Mouse (Mus musculus): ENCODE measurements around the gene Cfap97d1. TPM values are rescaled to one million over a fixed set of nuclear protein-coding genes. Genes with fewer than 3 reads are reported as not detected.

The Cfap97d1 gene
- polyA plus RNA-seq, 1 experiment from 2014 or later = not detected

- H3K9ac ChIP-seq (replicated peaks; ENCODE audit: low read depth, low read length) = no peak overlapping the region
- H3K4me3 ChIP-seq (ENCODE audit: low read depth, low read length) = no peak overlapping the region
- 36% methylated on average over 13 of the region's 13 CpGs for WGBS
- H3K4me1 ChIP-seq (ENCODE audit: control insufficient read depth, insufficient read depth, low read length) = peaks cover 9% of the 10 kb centered on the region; the same call in 1 of the 2 replicates
- no peaks in the 10 kb centered on the region for H3K9me3 ChIP-seq (ENCODE audit: control insufficient read depth, low read length)
- H3K4me2 ChIP-seq (ENCODE audit: low read depth, low read length) = peak overlapping the region; percentile 7; the same call in 1 of the 2 replicates
- peak overlapping the region; percentile 72 for H3K27ac ChIP-seq (ENCODE audit: low read depth, low read length)
- H3K27me3 ChIP-seq (ENCODE audit: control insufficient read depth, insufficient read depth, low read length) = no peaks in the 10 kb centered on the region
- H3K36me3 ChIP-seq (ENCODE audit: control insufficient read depth, insufficient read depth, low read length) = peaks cover 30% of the 10 kb centered on the region
- ATAC-seq (ENCODE audit: low read depth) = peak; percentile 54; the same call in 1 of the 2 replicates
Observed at GRCm38 (mm10) chr11:102010140-102010539, 26.1 kb downstream of the Cfap97d1 start.

DNA sequence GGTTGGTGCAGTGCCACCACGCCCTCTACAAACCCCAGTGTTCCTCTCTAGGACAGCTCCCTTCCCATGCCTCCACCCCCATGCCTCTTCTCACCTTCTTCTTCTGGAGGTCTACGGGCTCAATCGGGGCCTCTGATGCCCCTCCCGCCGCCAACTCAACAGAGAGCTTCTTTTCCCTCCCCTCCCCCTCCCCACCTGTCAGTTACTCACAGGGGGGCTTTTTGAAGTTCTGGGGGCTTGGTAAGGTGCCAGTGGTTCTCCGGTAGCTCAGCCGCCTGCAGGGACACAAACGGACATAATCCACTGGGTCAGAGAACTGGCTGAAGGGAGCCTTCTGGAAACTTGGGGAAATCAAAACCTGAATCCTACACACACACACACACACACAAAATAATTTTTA is 27.4 kb downstream of the Cfap97d1 start:
- no peak overlapping the region for H3K4me2 ChIP-seq (ENCODE audit: low read depth, low read length)
- ATAC-seq (ENCODE audit: low read depth) = no peak
- H3K27ac ChIP-seq (ENCODE audit: low read depth, low read length) = no peak overlapping the region
- no peaks in the 10 kb centered on the region for H3K9me3 ChIP-seq (ENCODE audit: control insufficient read depth, low read length)
- 79% methylated on average over 8 of the region's 8 CpGs for WGBS
- no peak overlapping the region for H3K4me3 ChIP-seq (ENCODE audit: low read depth, low read length)
- H3K4me1 ChIP-seq (ENCODE audit: control insufficient read depth, insufficient read depth, low read length) = peaks cover 9% of the 10 kb centered on the region; the same call in 1 of the 2 replicates
- H3K27me3 ChIP-seq (ENCODE audit: control insufficient read depth, insufficient read depth, low read length) = no peaks in the 10 kb centered on the region
- no peak overlapping the region for H3K9ac ChIP-seq (replicated peaks; ENCODE audit: low read depth, low read length)
- H3K36me3 ChIP-seq (ENCODE audit: control insufficient read depth, insufficient read depth, low read length) = peaks cover 30% of the 10 kb centered on the region

GRCm38 (mm10) chr11:102013201-102013600 is 29.1 kb downstream of the Cfap97d1 start:
- Histone ChIP-seq H3K27ac (ENCODE audit: low read depth, low read length) (no peak overlapping the region), H3K27me3 (ENCODE audit: control insufficient read depth, insufficient read depth, low read length) (no peaks in the 10 kb centered on the region), H3K36me3 (ENCODE audit: control insufficient read depth, insufficient read depth, low read length) (peaks cover 26% of the 10 kb centered on the region), H3K4me2 (ENCODE audit: low read depth, low read length) (no peak overlapping the region), H3K9me3 (ENCODE audit: control insufficient read depth, low read length) (no peaks in the 10 kb centered on the region), H3K9ac (replicated peaks; ENCODE audit: low read depth, low read length) (no peak overlapping the region), H3K4me3 (ENCODE audit: low read depth, low read length) (no peak overlapping the region), H3K4me1 (ENCODE audit: control insufficient read depth, insufficient read depth, low read length) (peaks cover 9% of the 10 kb centered on the region; the same call in 1 of the 2 replicates)
- 87% methylated on average over 8 of the region's 8 CpGs for WGBS
- no peak for ATAC-seq (ENCODE audit: low read depth)

- no peak overlapping the region for H3K9ac ChIP-seq (replicated peaks; ENCODE audit: low read depth, low read length)
- H3K36me3 ChIP-seq (ENCODE audit: control insufficient read depth, insufficient read depth, low read length) = peaks cover 20% of the 10 kb centered on the region; the same call in 1 of the 2 replicates
- no peak overlapping the region for H3K27ac ChIP-seq (ENCODE audit: low read depth, low read length)
Observed at GRCm38 (mm10) chr11:102015472-102015871, 31.4 kb downstream of the Cfap97d1 start.

DNA sequence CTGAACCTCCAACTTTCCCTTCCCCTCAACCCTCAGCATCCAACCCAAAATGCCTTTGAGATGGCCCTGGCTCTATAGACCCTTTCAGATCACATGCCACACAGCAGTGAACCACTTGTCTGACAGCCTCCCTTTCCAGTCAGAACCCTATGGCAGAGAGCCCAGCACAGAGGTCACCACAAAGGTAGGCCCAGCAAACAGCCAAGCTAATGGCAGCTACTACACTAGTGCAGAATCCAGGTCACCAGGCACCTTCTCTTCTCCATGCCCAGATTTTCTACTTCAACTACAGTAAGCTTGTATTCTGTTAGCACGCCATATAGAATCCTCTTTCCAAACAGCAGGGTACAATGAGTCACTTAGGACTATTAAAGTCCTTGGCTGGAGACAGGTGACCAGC is 32.1 kb downstream of the Cfap97d1 start:
- no peak overlapping the region for H3K9ac ChIP-seq (replicated peaks; ENCODE audit: low read depth, low read length)
- H3K27me3 ChIP-seq (ENCODE audit: control insufficient read depth, insufficient read depth, low read length) = no peaks in the 10 kb centered on the region
- H3K36me3 ChIP-seq (ENCODE audit: control insufficient read depth, insufficient read depth, low read length) = peaks cover 16% of the 10 kb centered on the region; the same call in 1 of the 2 replicates
- no peak overlapping the region for H3K4me3 ChIP-seq (ENCODE audit: low read depth, low read length)
- ATAC-seq (ENCODE audit: low read depth) = no peak
- H3K4me1 ChIP-seq (ENCODE audit: control insufficient read depth, insufficient read depth, low read length) = no peaks in the 10 kb centered on the region
- H3K27ac ChIP-seq (ENCODE audit: low read depth, low read length) = no peak overlapping the region
- H3K4me2 ChIP-seq (ENCODE audit: low read depth, low read length) = no peak overlapping the region
- no peaks in the 10 kb centered on the region for H3K9me3 ChIP-seq (ENCODE audit: control insufficient read depth, low read length)
- WGBS = 90% methylated on average over 1 of the region's 1 CpGs

More at GRCm38 (mm10) chr11:102015472-102015871, 31.4 kb downstream of the Cfap97d1 start:
- no peaks in the 10 kb centered on the region for H3K27me3 ChIP-seq (ENCODE audit: control insufficient read depth, insufficient read depth, low read length)
- no peak for ATAC-seq (ENCODE audit: low read depth)
- 57% methylated on average over 6 of the region's 6 CpGs for WGBS
- no peak overlapping the region for H3K4me2 ChIP-seq (ENCODE audit: low read depth, low read length)
- no peak overlapping the region for H3K4me3 ChIP-seq (ENCODE audit: low read depth, low read length)
- peaks cover under 1% of the 10 kb centered on the region; the same call in 1 of the 2 replicates for H3K4me1 ChIP-seq (ENCODE audit: control insufficient read depth, insufficient read depth, low read length)
- no peaks in the 10 kb centered on the region for H3K9me3 ChIP-seq (ENCODE audit: control insufficient read depth, low read length)

- WGBS = 64% methylated on average over 9 of the region's 9 CpGs
- Histone ChIP-seq H3K4me3 (ENCODE audit: low read depth, low read length) (no peak overlapping the region), H3K9ac (replicated peaks; ENCODE audit: low read depth, low read length) (no peak overlapping the region), H3K36me3 (ENCODE audit: control insufficient read depth, insufficient read depth, low read length) (peaks cover 3% of the 10 kb centered on the region; the same call in 1 of the 2 replicates), H3K9me3 (ENCODE audit: control insufficient read depth, low read length) (no peaks in the 10 kb centered on the region), H3K4me1 (ENCODE audit: control insufficient read depth, insufficient read depth, low read length) (no peaks in the 10 kb centered on the region; the same call in 1 of the 2 replicates), H3K4me2 (ENCODE audit: low read depth, low read length) (no peak overlapping the region), H3K27me3 (ENCODE audit: control insufficient read depth, insufficient read depth, low read length) (no peaks in the 10 kb centered on the region), H3K27ac (ENCODE audit: low read depth, low read length) (no peak overlapping the region)
- no peak for ATAC-seq (ENCODE audit: low read depth)
Observed at GRCm38 (mm10) chr11:102019736-102020135, 35.7 kb downstream of the Cfap97d1 start.

GRCm38 (mm10) chr11:102021196-102021595 is 37.1 kb downstream of the Cfap97d1 start:
- ATAC-seq (ENCODE audit: low read depth) = no peak
- no peak overlapping the region for H3K9ac ChIP-seq (replicated peaks; ENCODE audit: low read depth, low read length)
- H3K9me3 ChIP-seq (ENCODE audit: control insufficient read depth, low read length) = no peaks in the 10 kb centered on the region
- 90% methylated on average over 5 of the region's 5 CpGs for WGBS
- no peak overlapping the region for H3K4me3 ChIP-seq (ENCODE audit: low read depth, low read length)
- H3K4me1 ChIP-seq (ENCODE audit: control insufficient read depth, insufficient read depth, low read length) = peaks cover 13% of the 10 kb centered on the region
- H3K4me2 ChIP-seq (ENCODE audit: low read depth, low read length) = no peak overlapping the region
- peaks cover 3% of the 10 kb centered on the region; the same call in 1 of the 2 replicates for H3K36me3 ChIP-seq (ENCODE audit: control insufficient read depth, insufficient read depth, low read length)
- H3K27ac ChIP-seq (ENCODE audit: low read depth, low read length) = no peak overlapping the region
- H3K27me3 ChIP-seq (ENCODE audit: control insufficient read depth, insufficient read depth, low read length) = no peaks in the 10 kb centered on the region

DNA sequence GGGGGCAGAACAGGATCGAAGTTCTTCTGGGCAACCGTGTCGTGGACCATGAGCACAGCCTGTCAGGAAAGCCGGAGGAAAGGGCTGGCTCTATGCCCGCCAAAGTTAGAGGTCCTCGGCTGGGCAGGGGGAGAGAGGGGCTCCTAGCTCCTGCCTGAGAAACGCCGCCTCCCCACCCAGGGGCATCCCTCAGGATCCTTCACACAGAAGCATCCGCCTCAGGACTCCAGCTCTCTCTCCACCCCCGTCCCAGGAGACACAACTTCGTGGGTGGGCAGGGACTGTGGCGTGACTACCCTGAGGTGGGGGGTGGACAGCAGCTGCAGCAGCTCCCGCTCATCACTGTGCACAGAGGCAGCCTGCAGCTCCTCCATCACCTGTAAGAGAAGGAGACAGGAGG is 39.3 kb downstream of the Cfap97d1 start:
- Histone ChIP-seq H3K36me3 (ENCODE audit: control insufficient read depth, insufficient read depth, low read length) (no peaks in the 10 kb centered on the region; the same call in 1 of the 2 replicates), H3K4me3 (ENCODE audit: low read depth, low read length) (no peak overlapping the region), H3K27ac (ENCODE audit: low read depth, low read length) (no peak overlapping the region), H3K27me3 (ENCODE audit: control insufficient read depth, insufficient read depth, low read length) (no peaks in the 10 kb centered on the region), H3K4me2 (ENCODE audit: low read depth, low read length) (no peak overlapping the region), H3K4me1 (ENCODE audit: control insufficient read depth, insufficient read depth, low read length) (peaks cover 19% of the 10 kb centered on the region), H3K9me3 (ENCODE audit: control insufficient read depth, low read length) (no peaks in the 10 kb centered on the region), H3K9ac (replicated peaks; ENCODE audit: low read depth, low read length) (no peak overlapping the region)
- no peak for ATAC-seq (ENCODE audit: low read depth)
- WGBS = 66% methylated on average over 13 of the region's 13 CpGs

DNA sequence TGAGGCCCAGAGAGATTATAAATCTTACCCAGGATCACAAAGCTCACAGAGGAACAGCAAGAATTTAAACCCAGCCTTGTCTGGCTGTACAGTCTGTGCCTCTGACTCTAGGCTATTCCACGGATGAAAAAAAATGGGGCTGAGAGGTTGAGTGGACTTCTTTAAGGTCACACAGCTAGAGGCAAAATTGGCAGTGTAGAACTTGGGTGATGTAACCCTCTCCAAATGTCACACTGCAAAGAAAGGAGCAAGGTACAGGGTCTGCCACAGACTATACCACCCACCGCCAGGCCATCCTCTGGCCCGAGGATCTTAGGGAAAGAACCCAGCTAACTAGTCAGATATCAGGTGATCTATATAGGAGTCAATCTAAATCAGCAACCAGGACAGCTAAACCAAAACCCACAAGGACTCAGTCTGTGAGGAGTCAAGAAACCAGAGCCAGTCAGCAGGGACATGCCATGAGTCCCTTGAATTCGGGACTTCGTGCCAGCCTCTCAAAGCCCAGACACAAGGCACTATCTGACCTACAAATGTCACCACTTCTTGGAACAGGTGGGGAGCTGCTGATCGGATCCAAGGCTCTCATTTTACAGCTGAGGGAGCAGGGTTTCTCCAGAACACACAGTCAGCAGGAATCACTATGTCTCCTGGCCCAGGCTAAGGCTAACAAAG is 40.1 kb downstream of the Cfap97d1 start:
- H3K27me3 ChIP-seq (ENCODE audit: control insufficient read depth, insufficient read depth, low read length) = no peaks in the 10 kb centered on the region
- H3K9me3 ChIP-seq (ENCODE audit: control insufficient read depth, low read length) = no peaks in the 10 kb centered on the region
- 81% methylated on average over 6 of the region's 6 CpGs for WGBS
- no peaks in the 10 kb centered on the region for H3K36me3 ChIP-seq (ENCODE audit: control insufficient read depth, insufficient read depth, low read length)
- no peak overlapping the region for H3K4me2 ChIP-seq (ENCODE audit: low read depth, low read length)
- H3K4me3 ChIP-seq (ENCODE audit: low read depth, low read length) = no peak overlapping the region
- ATAC-seq (ENCODE audit: low read depth) = no peak
- H3K4me1 ChIP-seq (ENCODE audit: control insufficient read depth, insufficient read depth, low read length) = peaks cover 19% of the 10 kb centered on the region
- no peak overlapping the region for H3K9ac ChIP-seq (replicated peaks; ENCODE audit: low read depth, low read length)
- H3K27ac ChIP-seq (ENCODE audit: low read depth, low read length) = no peak overlapping the region

All from neural tube, embryonic 14.5 days (tissue).